Mouse (Mus musculus) liver, embryonic 13.5 days (tissue): ENCODE data around the gene Gm17416. TPM values are rescaled to one million over a fixed set of nuclear protein-coding genes. Genes with fewer than 3 reads are reported as not detected.

Experiments used
- ATAC-seq: fragments of 200-750 bp; cut with Nextera tagmentation; 2 replicates; pipeline ENCODE4 v1.8.0; 2017; ENCODE audit warnings: low read depth, mild to moderate bottlenecking, moderate number of reproducible peaks, moderate library complexity
- DNase-seq: peaks from one replicate; pipeline ENCODE4 v3.0.0; 2022
- H3K27ac ChIP-seq: fragments of 300-500 bp; sonication (generic); 2 replicates; pipeline ENCODE4 v1.5.1; 2015; ENCODE audit warnings: moderate library complexity, mild to moderate bottlenecking, inconsistent platforms
- H3K27me3 ChIP-seq: fragments of 300-500 bp; sonication (generic); 2 replicates; pipeline ENCODE4 v1.6.1; 2015; ENCODE audit warnings: mild to moderate bottlenecking, inconsistent platforms
- H3K36me3 ChIP-seq: fragments of 300-500 bp; sonication (generic); 2 replicates; pipeline ENCODE4 v1.6.1; 2015; ENCODE audit warnings: mild to moderate bottlenecking, inconsistent platforms
- H3K4me1 ChIP-seq: fragments of 300-500 bp; sonication (generic); replicated peaks from 2 replicates; pipeline ENCODE4 v1.6.1; 2015; ENCODE audit warnings: inconsistent platforms
- H3K4me2 ChIP-seq: fragments of 300-500 bp; sonication (generic); 2 replicates; pipeline ENCODE4 v1.6.1; 2015; ENCODE audit warnings: inconsistent platforms, mild to moderate bottlenecking, moderate library complexity
- H3K4me3 ChIP-seq: fragments of 300-500 bp; sonication (generic); replicated peaks from 2 replicates; pipeline ENCODE4 v1.5.1; 2015; ENCODE audit warnings: mild to moderate bottlenecking, inconsistent platforms
- H3K9ac ChIP-seq: fragments of 300-500 bp; sonication (generic); 2 replicates; pipeline ENCODE4 v1.6.1; 2015; ENCODE audit warnings: mild to moderate bottlenecking, inconsistent platforms
- H3K9me3 ChIP-seq: fragments of 300-500 bp; sonication (generic); replicated peaks from 2 replicates; pipeline ENCODE4 v1.6.1; 2016; ENCODE audit warnings: inconsistent platforms
- WGBS: fragments of 180-500 bp; shearing (Covaris S2); methylation state at CpG from one replicate; pipeline ENCODE4 v1.1.7; 2015; ENCODE audit not compliant: insufficient replicate concordance; 5-methylcytosine and 5-hydroxymethylcytosine counted together
- polyA plus RNA-seq: library from polyadenylated mRNA; unstranded; fragments of >200 nt; fragmentation: Nextera tagmentation; extraction: Ambion mirVana; gene quantifications from 2 replicates; pipeline ENCODE4 v1.2.1, GENCODE M21; 2015

Gm17416 gene
- polyA plus RNA-seq: not detected in 2 replicates

GRCm38 (mm10) chr2:152569038-152569437 lies at the start of gene Gm17416:
Gene Gm17416 (plus strand): TSS chr2:152569338.
- no peak within 1 kb of the TSS for H3K9ac ChIP-seq
- H3K9me3 ChIP-seq: no peaks in the 10 kb centered on the region
- no peak within 1 kb of the TSS for H3K4me2 ChIP-seq
- H3K27ac ChIP-seq: no peak within 1 kb of the TSS
- H3K4me3 ChIP-seq: no peak within 1 kb of the TSS
- H3K27me3 ChIP-seq: no peaks in the 10 kb centered on the region
- WGBS: 70% methylated on average over 5 of the region's 5 CpGs
- H3K36me3 ChIP-seq: no peaks in the 10 kb centered on the region
- DNase-seq (no peak), ATAC-seq (no peak)
- H3K4me1 ChIP-seq: no peaks in the 10 kb centered on the region

DNA sequence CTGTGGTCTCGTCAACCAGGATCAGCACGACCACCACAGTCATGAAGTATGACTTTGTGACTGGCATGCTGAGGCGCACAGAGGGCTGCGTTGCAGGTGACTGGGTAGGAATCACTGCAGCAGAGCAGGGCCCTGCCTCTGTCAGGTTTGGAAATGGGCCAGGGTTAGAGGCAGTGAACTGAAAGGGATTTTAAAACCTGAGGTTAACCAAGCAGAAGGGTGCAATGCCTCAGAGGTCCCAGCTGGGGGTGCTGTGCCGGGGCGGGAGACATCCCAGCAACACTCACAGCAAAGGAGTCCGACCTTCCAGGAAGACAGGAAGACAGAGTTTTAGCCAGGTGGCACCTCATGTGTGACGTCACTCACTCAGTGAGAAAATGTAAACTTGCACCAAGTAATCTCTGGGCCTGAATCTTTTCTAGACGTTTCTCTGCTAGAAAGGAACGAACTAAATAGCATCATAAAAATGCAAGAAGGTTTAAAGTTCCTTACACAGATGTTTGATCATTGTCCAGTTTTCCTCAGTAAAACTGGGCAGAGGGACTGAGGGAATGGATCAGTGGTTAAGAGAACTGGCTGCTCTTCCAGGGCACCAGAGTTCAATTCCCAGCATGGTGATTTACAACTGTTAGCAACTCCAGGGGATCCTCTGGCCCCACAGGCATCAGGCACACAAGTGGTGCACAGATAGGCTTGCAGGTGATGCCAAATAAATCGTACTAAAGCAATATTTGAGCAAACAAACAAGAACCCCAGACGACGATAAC lies 29.0 kb upstream of the Gm17416 start, which contains the start of gene Defb29:
TSS of gene Defb29 (minus strand) at position 155 of the 767 bp plus-strand sequence.
- no peak within 1 kb of the TSS for H3K4me2 ChIP-seq
- no peak within 1 kb of the TSS for H3K27ac ChIP-seq
- H3K4me3 ChIP-seq: no peak within 1 kb of the TSS
- 46% methylated on average over 13 of the region's 13 CpGs for WGBS
- no peaks in the 10 kb centered on the region for H3K27me3 ChIP-seq
- H3K4me1 ChIP-seq: no peaks in the 10 kb centered on the region
- H3K9ac ChIP-seq: no peak within 1 kb of the TSS
- no peaks in the 10 kb centered on the region for H3K9me3 ChIP-seq
- H3K36me3 ChIP-seq: no peaks in the 10 kb centered on the region
- ATAC-seq: no peak
- no peak for DNase-seq

GRCm38 (mm10) chr2:152541979-152542378 lies 27.2 kb upstream of the Gm17416 start:
- DNase-seq: no peak
- no peaks in the 10 kb centered on the region for H3K36me3 ChIP-seq
- no peak overlapping the region for H3K4me2 ChIP-seq
- ATAC-seq: no peak
- 42% methylated on average over 9 of the region's 9 CpGs for WGBS
- no peak overlapping the region for H3K27ac ChIP-seq
- no peaks in the 10 kb centered on the region for H3K27me3 ChIP-seq
- H3K4me1 ChIP-seq: no peaks in the 10 kb centered on the region
- no peak overlapping the region for H3K4me3 ChIP-seq
- H3K9me3 ChIP-seq: no peaks in the 10 kb centered on the region
- no peak overlapping the region for H3K9ac ChIP-seq

GRCm38 (mm10) chr2:152542897-152543296 lies 26.2 kb upstream of the Gm17416 start:
- no peaks in the 10 kb centered on the region for H3K36me3 ChIP-seq
- H3K4me2 ChIP-seq: no peak overlapping the region
- ATAC-seq (no peak), DNase-seq (no peak)
- H3K4me1 ChIP-seq: no peaks in the 10 kb centered on the region
- no peaks in the 10 kb centered on the region for H3K9me3 ChIP-seq
- no peak overlapping the region for H3K9ac ChIP-seq
- 54% methylated on average over 2 of the region's 2 CpGs for WGBS
- H3K27ac ChIP-seq: no peak overlapping the region
- H3K4me3 ChIP-seq: no peak overlapping the region
- no peaks in the 10 kb centered on the region for H3K27me3 ChIP-seq

DNA sequence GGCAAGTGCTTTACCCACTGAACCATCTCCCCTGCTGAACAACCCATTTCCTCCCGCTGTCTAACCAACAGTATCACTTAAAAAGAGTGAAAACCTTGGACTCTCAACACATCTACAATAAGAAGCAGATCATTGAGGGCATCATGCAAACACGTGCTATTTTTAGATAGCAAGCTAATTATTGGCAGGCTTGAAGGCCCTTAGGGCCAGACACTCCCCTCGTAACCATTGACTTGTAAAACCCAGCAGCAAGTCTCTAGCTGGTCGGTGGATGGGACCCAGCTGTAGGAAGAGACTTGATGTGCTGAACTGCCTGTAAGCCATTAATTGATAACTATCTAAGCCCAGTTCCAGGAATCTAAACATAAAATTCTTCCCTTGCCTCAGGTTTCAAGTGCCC lies 25.7 kb upstream of the Gm17416 start:
- ATAC-seq: no peak
- 66% methylated on average over 4 of the region's 4 CpGs for WGBS
- Histone ChIP-seq H3K9ac (no peak overlapping the region), H3K27me3 (no peaks in the 10 kb centered on the region), H3K4me3 (no peak overlapping the region), H3K9me3 (no peaks in the 10 kb centered on the region), H3K4me2 (no peak overlapping the region), H3K36me3 (no peaks in the 10 kb centered on the region), H3K27ac (no peak overlapping the region), H3K4me1 (no peaks in the 10 kb centered on the region)
- DNase-seq: no peak

DNA sequence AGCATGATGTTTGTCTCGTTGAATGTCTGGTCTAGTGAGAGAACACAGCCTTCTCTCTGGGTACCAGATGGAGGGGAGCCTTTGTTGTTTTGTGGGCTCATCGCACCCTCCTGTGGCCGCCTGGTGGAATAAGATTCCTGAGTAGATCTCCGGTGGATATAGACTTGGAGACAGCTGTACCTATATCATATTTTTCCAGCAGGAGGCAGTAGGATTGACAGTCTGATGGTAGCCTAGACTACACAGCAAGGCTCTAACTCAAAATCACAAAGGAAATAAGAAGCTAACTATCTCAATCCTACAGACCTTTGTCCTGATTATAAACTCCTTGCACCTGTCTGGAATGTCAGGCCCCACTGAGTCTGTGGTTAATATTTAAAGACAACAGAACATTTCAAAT lies 24.4 kb upstream of the Gm17416 start:
- Histone ChIP-seq H3K9me3 (no peaks in the 10 kb centered on the region), H3K4me1 (no peaks in the 10 kb centered on the region), H3K4me3 (no peak overlapping the region), H3K27me3 (no peaks in the 10 kb centered on the region), H3K4me2 (no peak overlapping the region), H3K27ac (no peak overlapping the region), H3K9ac (no peak overlapping the region), H3K36me3 (no peaks in the 10 kb centered on the region)
- no peak for ATAC-seq
- WGBS: 30% methylated on average over 4 of the region's 4 CpGs
- no peak for DNase-seq

- no peak overlapping the region for H3K9ac ChIP-seq
Observed at GRCm38 (mm10) chr2:152548124-152548523, 21.0 kb upstream of the Gm17416 start.

DNA sequence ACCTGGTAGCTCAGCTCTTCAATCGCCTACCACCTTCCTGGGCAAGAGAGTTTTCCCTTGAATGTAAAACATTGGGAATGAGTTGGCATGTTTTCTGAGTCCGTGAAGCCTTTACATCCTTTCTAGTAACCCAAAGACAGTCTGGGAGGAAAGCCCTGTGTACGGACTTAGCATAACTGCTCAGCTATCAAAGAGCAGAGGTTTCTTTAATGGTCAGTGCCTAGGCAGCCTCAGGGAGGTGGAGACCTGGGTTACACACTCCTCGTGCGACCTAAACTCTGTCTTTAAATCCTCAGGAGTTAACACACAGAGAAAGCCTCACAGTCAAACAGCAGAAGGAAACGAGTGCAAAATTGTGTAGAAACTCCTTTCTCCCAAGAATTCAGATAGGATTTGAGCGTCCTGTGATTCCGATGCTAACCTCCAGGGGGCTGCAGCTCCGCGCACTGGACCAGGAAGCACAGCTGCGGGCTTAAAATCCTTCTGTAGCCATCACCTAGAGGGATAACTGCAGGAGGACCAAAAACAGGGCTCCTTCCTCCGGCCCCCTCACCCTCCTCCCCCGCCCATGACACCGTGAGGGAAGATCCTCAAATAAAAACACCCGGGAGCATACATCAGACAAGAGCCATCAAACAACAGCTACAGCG lies 15.2 kb upstream of the Gm17416 start:
- Histone ChIP-seq H3K4me3 (no peak overlapping the region), H3K4me2 (no peak overlapping the region), H3K9me3 (no peaks in the 10 kb centered on the region), H3K4me1 (no peaks in the 10 kb centered on the region), H3K9ac (no peak overlapping the region), H3K27ac (no peak overlapping the region), H3K27me3 (0 out of 2 replicates have a peak, but pooled peaks cover 3% of the 10 kb centered on the region), H3K36me3 (no peaks in the 10 kb centered on the region)
- WGBS: 13% methylated on average over 16 of the region's 16 CpGs
- ATAC-seq: no peak
- DNase-seq: peak; percentile 3

More at GRCm38 (mm10) chr2:152548124-152548523, 21.0 kb upstream of the Gm17416 start:
- H3K4me3 ChIP-seq: no peak overlapping the region
- ATAC-seq (no peak), DNase-seq (no peak)
- H3K36me3 ChIP-seq: no peaks in the 10 kb centered on the region
- 0 out of 2 replicates have a peak, but pooled peaks cover 3% of the 10 kb centered on the region for H3K27me3 ChIP-seq
- H3K27ac ChIP-seq: no peak overlapping the region
- H3K9me3 ChIP-seq: no peaks in the 10 kb centered on the region
- no peak overlapping the region for H3K4me2 ChIP-seq
- no peaks in the 10 kb centered on the region for H3K4me1 ChIP-seq
- 58% methylated on average over 5 of the region's 5 CpGs for WGBS

GRCm38 (mm10) chr2:152556655-152557054 lies 12.5 kb upstream of the Gm17416 start:
- DNase-seq (no peak), ATAC-seq (no peak)
- Histone ChIP-seq H3K36me3 (no peaks in the 10 kb centered on the region), H3K27me3 (0 out of 2 replicates have a peak, but pooled peaks cover 3% of the 10 kb centered on the region), H3K4me3 (no peak overlapping the region), H3K27ac (no peak overlapping the region), H3K9me3 (no peaks in the 10 kb centered on the region), H3K4me1 (no peaks in the 10 kb centered on the region), H3K4me2 (no peak overlapping the region), H3K9ac (no peak overlapping the region)
- 60% methylated on average over 7 of the region's 7 CpGs for WGBS

DNA sequence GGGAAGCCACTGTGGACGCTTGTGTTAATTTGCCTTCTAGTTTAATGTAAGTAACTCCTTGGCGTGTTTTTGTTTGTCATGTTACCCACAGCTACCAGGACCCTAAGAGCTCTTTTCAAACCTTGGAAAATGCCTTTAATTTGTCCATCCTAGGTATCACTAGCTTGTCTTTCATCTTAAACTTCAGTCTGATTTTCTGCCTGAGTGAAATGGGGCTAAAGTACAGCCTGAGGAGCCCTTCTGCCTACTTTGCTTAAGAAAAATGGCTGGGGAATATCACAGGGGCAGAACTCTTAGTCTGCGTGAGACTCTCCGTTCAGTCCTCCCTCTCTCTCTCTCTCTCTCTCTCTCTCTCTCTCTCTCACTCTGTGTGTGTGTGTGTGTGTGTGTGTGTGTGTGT lies 743 bp downstream of the Gm17416 start:
- ATAC-seq (no peak), DNase-seq (no peak)
- Histone ChIP-seq H3K4me3 (no peak overlapping the region), H3K9ac (no peak overlapping the region), H3K36me3 (no peaks in the 10 kb centered on the region), H3K4me2 (no peak overlapping the region), H3K27ac (no peak overlapping the region), H3K9me3 (no peaks in the 10 kb centered on the region), H3K27me3 (no peaks in the 10 kb centered on the region), H3K4me1 (no peaks in the 10 kb centered on the region)
- WGBS: 60% methylated on average over 4 of the region's 4 CpGs

DNA sequence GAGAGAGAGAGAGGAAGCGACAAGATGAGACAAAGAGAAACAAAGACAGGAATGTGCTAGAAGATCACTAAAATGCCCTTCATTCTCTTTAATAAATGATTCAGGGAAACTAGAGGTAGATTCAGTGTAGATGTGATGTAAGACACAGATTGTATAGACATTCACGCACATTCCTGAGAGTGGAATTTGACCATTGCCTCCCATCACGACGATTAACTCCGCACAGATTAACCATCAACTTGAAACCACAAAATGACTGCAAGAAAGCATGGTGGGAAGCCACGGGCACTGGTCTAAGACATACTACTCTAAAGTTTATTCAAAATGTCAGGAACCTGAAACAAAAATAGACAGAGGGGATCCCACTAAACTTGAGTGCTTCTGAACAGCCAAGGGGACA lies 1.2 kb downstream of the Gm17416 start:
- ATAC-seq (no peak), DNase-seq (no peak)
- Histone ChIP-seq H3K4me1 (no peaks in the 10 kb centered on the region), H3K4me3 (no peak overlapping the region), H3K27me3 (no peaks in the 10 kb centered on the region), H3K9ac (no peak overlapping the region), H3K36me3 (no peaks in the 10 kb centered on the region), H3K4me2 (no peak overlapping the region), H3K9me3 (no peaks in the 10 kb centered on the region), H3K27ac (no peak overlapping the region)
- WGBS: 45% methylated on average over 6 of the region's 6 CpGs
